Mouse (Mus musculus) mature B cell (primary cell): ENCODE measurements around the gene Shq1.

Experiments used
- in situ Hi-C: fragments of 300-500 bp; cut with MboI; formaldehyde crosslinking; loops from 2 replicates; pipeline ENCODE4 v1.14.3; 2019

The Shq1 gene

GRCm38 (mm10) chr6:100670880-100671344, at the start of gene Shq1:
Gene Shq1, minus strand, starts transcription at chr6:100671157.
- in situ Hi-C loops, result loop anchor here (25.0 kb wide), 1 partner anchor 166 kb away; the partner anchor contains the start of gene Ppp4r2

- in situ Hi-C loops, result no loop called here
Observed at GRCm38 (mm10) chr6:100720098-100720501, 49.1 kb upstream of the Shq1 start.

GRCm38 (mm10) chr6:100716817-100717216, 45.9 kb upstream of the Shq1 start:
- in situ Hi-C loops, result no loop called here

- in situ Hi-C loops, result no loop called here
Observed at GRCm38 (mm10) chr6:100716152-100716551, 45.2 kb upstream of the Shq1 start.

- in situ Hi-C loops, result no loop called here
Observed at GRCm38 (mm10) chr6:100715296-100715828, 44.4 kb upstream of the Shq1 start.

- in situ Hi-C loops, result no loop called here
Observed at GRCm38 (mm10) chr6:100710866-100711265, 39.9 kb upstream of the Shq1 start.

GRCm38 (mm10) chr6:100710170-100710569, 39.2 kb upstream of the Shq1 start:
- in situ Hi-C loops, result no loop called here

- in situ Hi-C loops, result no loop called here
Observed at GRCm38 (mm10) chr6:100709483-100709882, 38.5 kb upstream of the Shq1 start.

- in situ Hi-C loops, result no loop called here
Observed at GRCm38 (mm10) chr6:100708996-100709395, 38.0 kb upstream of the Shq1 start.

- in situ Hi-C loops, result no loop called here
Observed at GRCm38 (mm10) chr6:100708248-100708647, 37.3 kb upstream of the Shq1 start.

GRCm38 (mm10) chr6:100707557-100707956, 36.6 kb upstream of the Shq1 start:
- in situ Hi-C loops, result no loop called here

- in situ Hi-C loops, result no loop called here
Observed at GRCm38 (mm10) chr6:100706861-100707260, 35.9 kb upstream of the Shq1 start.

- in situ Hi-C loops, result no loop called here
Observed at GRCm38 (mm10) chr6:100705366-100705811, 34.4 kb upstream of the Shq1 start.

GRCm38 (mm10) chr6:100704574-100705365, 33.8 kb upstream of the Shq1 start, which contains the start of gene Gxylt2:
Gene Gxylt2, plus strand, starts transcription at chr6:100704734.
- in situ Hi-C loops, result no loop called here

- in situ Hi-C loops, result no loop called here
Observed at GRCm38 (mm10) chr6:100704197-100704573, 33.2 kb upstream of the Shq1 start.

- in situ Hi-C loops, result no loop called here
Observed at GRCm38 (mm10) chr6:100700774-100701173, 29.8 kb upstream of the Shq1 start.

GRCm38 (mm10) chr6:100699986-100700385, 29.0 kb upstream of the Shq1 start:
- in situ Hi-C loops, result no loop called here

- in situ Hi-C loops, result no loop called here
Observed at GRCm38 (mm10) chr6:100686341-100686740, 15.4 kb upstream of the Shq1 start.

- in situ Hi-C loops, result no loop called here
Observed at GRCm38 (mm10) chr6:100678636-100679035, 7.7 kb upstream of the Shq1 start.

- in situ Hi-C loops, result no loop called here
Observed at GRCm38 (mm10) chr6:100676461-100676860, 5.5 kb upstream of the Shq1 start.

- in situ Hi-C loops, result loop anchor here (25.0 kb wide), 1 partner anchor 162 kb away; the partner anchor contains the start of gene Ppp4r2
Observed at GRCm38 (mm10) chr6:100674974-100675373, 4.0 kb upstream of the Shq1 start.

- in situ Hi-C loops, result loop anchor here (25.0 kb wide), 1 partner anchor 166 kb away; the partner anchor contains the start of gene Ppp4r2
Observed at GRCm38 (mm10) chr6:100671401-100671800, 444 bp upstream of the Shq1 start.

- in situ Hi-C loops, result loop anchor here (25.0 kb wide), 1 partner anchor 167 kb away; the partner anchor contains the start of gene Ppp4r2
Observed at GRCm38 (mm10) chr6:100670370-100670841, 551 bp downstream of the Shq1 start.
